Mouse (Mus musculus) gastrocnemius, postnatal 25 days (tissue): ENCODE data around the gene S100a6. TPM values are rescaled to one million over a fixed set of nuclear protein-coding genes. Genes with fewer than 3 reads are reported as not detected.

Experiments
- DNase-seq: peaks from one replicate; pipeline ENCODE4 v3.0.0; 2022
- long read RNA-seq, 2 experiments: library from polyadenylated mRNA; stranded (forward); transcript quantifications; one replicate each; pipeline ENCODE4 v2.0.0; 2021
- total RNA-seq, 2 experiments: library from RNA; stranded (reverse); gene quantifications; 1 replicate in 1 of 2; 2 replicates in 1 of 2; pipeline ENCODE4 v1.2.3; 2021

The S100a6 gene
- 100 to 1,000 TPM in 1 of 2 experiments, 10 to 100 TPM in 1; 65.8 to 112 TPM for total RNA-seq
- long read RNA-seq, experiment 1, transcript S100a6-201 (3 exons, 731 nt): major isoform, 50 of 87 reads
- long read RNA-seq, experiment 1, partial matches to known transcripts: 37 of 87 reads
- long read RNA-seq, experiment 1, other reads (novel, unspliced or antisense): 0 of 87 reads
- long read RNA-seq, experiment 2, transcript S100a6-201 (3 exons, 731 nt): major isoform, 26 of 42 reads
- long read RNA-seq, experiment 2, partial matches to known transcripts: 3 of 42 reads
- long read RNA-seq, experiment 2, other reads (novel, unspliced or antisense): 13 of 42 reads

GRCm38 (mm10) chr3:90612728-90613291, at the start of gene S100a6:
TSS of gene S100a6 (plus strand) at chr3:90612882.
- DNase-seq: peak; percentile 82

GRCm38 (mm10) chr3:90574691-90575090, 38.0 kb upstream of the S100a6 start:
- DNase-seq: peak; percentile 48

- DNase-seq: no peak
Observed at GRCm38 (mm10) chr3:90575320-90575719, 37.4 kb upstream of the S100a6 start.

- no peak for DNase-seq
Observed at GRCm38 (mm10) chr3:90576351-90577001, 36.2 kb upstream of the S100a6 start.

GRCm38 (mm10) chr3:90579433-90579832, 33.2 kb upstream of the S100a6 start:
- DNase-seq: no peak

GRCm38 (mm10) chr3:90581141-90581540, 31.5 kb upstream of the S100a6 start:
- DNase-seq: no peak

- no peak for DNase-seq
Observed at GRCm38 (mm10) chr3:90582156-90582555, 30.5 kb upstream of the S100a6 start.

- DNase-seq: no peak
Observed at GRCm38 (mm10) chr3:90582556-90582955, 30.1 kb upstream of the S100a6 start.

- peak; percentile 33 for DNase-seq
Observed at GRCm38 (mm10) chr3:90583893-90584292, 28.8 kb upstream of the S100a6 start.

GRCm38 (mm10) chr3:90585595-90585994, 27.1 kb upstream of the S100a6 start:
- DNase-seq: peak; percentile 56

- DNase-seq: no peak
Observed at GRCm38 (mm10) chr3:90586016-90586643, 26.6 kb upstream of the S100a6 start.

- peak; percentile 86 for DNase-seq
Observed at GRCm38 (mm10) chr3:90586906-90587305, 25.8 kb upstream of the S100a6 start.

GRCm38 (mm10) chr3:90587361-90588101, 25.2 kb upstream of the S100a6 start:
- DNase-seq: no peak

- no peak for DNase-seq
Observed at GRCm38 (mm10) chr3:90589390-90589789, 23.3 kb upstream of the S100a6 start.

- DNase-seq: no peak
Observed at GRCm38 (mm10) chr3:90589947-90590346, 22.7 kb upstream of the S100a6 start, which contains the start of gene S100a2. TSS of gene S100a2 (plus strand) at chr3:90590247.

GRCm38 (mm10) chr3:90594466-90594865, 18.2 kb upstream of the S100a6 start:
- DNase-seq: no peak

- no peak for DNase-seq
Observed at GRCm38 (mm10) chr3:90595556-90595955, 17.1 kb upstream of the S100a6 start.

GRCm38 (mm10) chr3:90596810-90597209, 15.9 kb upstream of the S100a6 start:
- DNase-seq: no peak

- no peak for DNase-seq
Observed at GRCm38 (mm10) chr3:90597736-90598135, 14.9 kb upstream of the S100a6 start.

- no peak for DNase-seq
Observed at GRCm38 (mm10) chr3:90598212-90598611, 14.5 kb upstream of the S100a6 start.

- no peak for DNase-seq
Observed at GRCm38 (mm10) chr3:90599401-90599800, 13.3 kb upstream of the S100a6 start.

- DNase-seq: no peak
Observed at GRCm38 (mm10) chr3:90600036-90600435, 12.6 kb upstream of the S100a6 start.
